ENCODE assay signal across 17 mouse cellular contexts in genomic region chr13:59746711-59747110, GRCm38 (mm10). TPM values are rescaled to one million over a fixed set of nuclear protein-coding genes. Genes with fewer than 3 reads are reported as not detected.
DNase-seq lines count a peak whose midpoint lies in the region; ATAC-seq and TF ChIP-seq lines count a peak whose summit lies in the region.
"Had no signal": no experiment of that assay in that cellular context is flagged by ENCODE, and none has a peak within 500 bp of the region (broad histone marks: within the 10 kb centered on the region; RNA-seq: fewer than 3 reads in every experiment).

Gene 1700014D04Rik (minus strand): TSS chr13:59746752.

- H3K27me3 ChIP-seq in hindbrain, postnatal 0 days (ENCODE audit: insufficient read depth, low read length): no peaks in the 10 kb centered on the region
- H3K27me3 ChIP-seq in hindbrain, embryonic 16.5 days (replicated peaks; ENCODE audit: control insufficient read depth, insufficient read depth, low read length): no peaks in the 10 kb centered on the region
- no peaks in the 10 kb centered on the region for H3K27me3 ChIP-seq in midbrain, embryonic 12.5 days
- H3K27me3 ChIP-seq in midbrain, embryonic 14.5 days (ENCODE audit: control insufficient read depth, insufficient read depth, low read length): no peaks in the 10 kb centered on the region
- H3K27me3 ChIP-seq in kidney, embryonic 15.5 days: no peaks in the 10 kb centered on the region
- no peaks in the 10 kb centered on the region for H3K27me3 ChIP-seq in hindbrain, embryonic 11.5 days (ENCODE audit: control insufficient read depth, insufficient read depth, low read length)
- H3K27me3 ChIP-seq: embryonic facial prominence, embryonic 13.5 days; forebrain, embryonic 15.5 days; midbrain, embryonic 15.5 days; neural tube, embryonic 12.5 days had no signal

- H3K4me3 ChIP-seq in hindbrain, postnatal 0 days (ENCODE audit: low read length): no peak within 1 kb of the TSS
- no peak within 1 kb of the TSS for H3K4me3 ChIP-seq in hindbrain, embryonic 16.5 days (ENCODE audit: low read length)
- no peak within 1 kb of the TSS for H3K4me3 ChIP-seq in midbrain, embryonic 12.5 days
- H3K4me3 ChIP-seq in midbrain, embryonic 14.5 days (replicated peaks; ENCODE audit: low read depth, low read length): no peak within 1 kb of the TSS
- H3K4me3 ChIP-seq in kidney, embryonic 15.5 days (replicated peaks): no peak within 1 kb of the TSS
- no peak within 1 kb of the TSS for H3K4me3 ChIP-seq in hindbrain, embryonic 11.5 days (ENCODE audit: low read depth, low read length)
- H3K4me3 ChIP-seq: embryonic facial prominence, embryonic 13.5 days; forebrain, embryonic 15.5 days; midbrain, embryonic 15.5 days; neural tube, embryonic 12.5 days had no signal

- H3K9ac ChIP-seq in hindbrain, postnatal 0 days (replicated peaks; ENCODE audit: low read length): no peak within 1 kb of the TSS
- H3K9ac ChIP-seq in hindbrain, embryonic 16.5 days (ENCODE audit: low read depth, low read length): no peak within 1 kb of the TSS
- 0 out of 2 replicates have a peak within 1 kb of the TSS, but pooled peaks have one; percentile 31 for H3K9ac ChIP-seq in midbrain, embryonic 12.5 days (replicated peaks)
- H3K9ac ChIP-seq in midbrain, embryonic 14.5 days (replicated peaks; ENCODE audit: low read length): no peak within 1 kb of the TSS
- H3K9ac ChIP-seq in kidney, embryonic 15.5 days: no peak within 1 kb of the TSS
- no peak within 1 kb of the TSS for H3K9ac ChIP-seq in hindbrain, embryonic 11.5 days (ENCODE audit: low read depth, low read length)
- H3K9ac ChIP-seq: embryonic facial prominence, embryonic 13.5 days; forebrain, embryonic 15.5 days; midbrain, embryonic 15.5 days; neural tube, embryonic 12.5 days had no signal

- no peak within 1 kb of the TSS for H3K27ac ChIP-seq in hindbrain, postnatal 0 days
- no peak within 1 kb of the TSS for H3K27ac ChIP-seq in hindbrain, embryonic 16.5 days (ENCODE audit: low read depth, low read length)
- H3K27ac ChIP-seq in midbrain, embryonic 12.5 days (replicated peaks): no peak within 1 kb of the TSS
- no peak within 1 kb of the TSS for H3K27ac ChIP-seq in midbrain, embryonic 14.5 days (replicated peaks; ENCODE audit: low read depth, low read length)
- H3K27ac ChIP-seq in kidney, embryonic 15.5 days: no peak within 1 kb of the TSS
- no peak within 1 kb of the TSS for H3K27ac ChIP-seq in hindbrain, embryonic 11.5 days (ENCODE audit: low read depth, low read length)
- H3K27ac ChIP-seq: embryonic facial prominence, embryonic 13.5 days; forebrain, embryonic 15.5 days; midbrain, embryonic 15.5 days; neural tube, embryonic 12.5 days had no signal

- TF ChIP-seq CTCF in hindbrain, postnatal 0 days (IDR thresholded peaks at IDR 0.05; ENCODE audit: low read depth): no peak

- no peak within 1 kb of the TSS for H3K4me2 ChIP-seq in hindbrain, postnatal 0 days (ENCODE audit: low read depth, low read length)
- H3K4me2 ChIP-seq in hindbrain, embryonic 16.5 days (ENCODE audit: low read length): no peak within 1 kb of the TSS
- H3K4me2 ChIP-seq in midbrain, embryonic 12.5 days (replicated peaks): no peak within 1 kb of the TSS
- no peak within 1 kb of the TSS for H3K4me2 ChIP-seq in midbrain, embryonic 14.5 days (ENCODE audit: low read length)
- no peak within 1 kb of the TSS for H3K4me2 ChIP-seq in kidney, embryonic 15.5 days
- H3K4me2 ChIP-seq in hindbrain, embryonic 11.5 days (replicated peaks; ENCODE audit: low read depth, low read length): no peak within 1 kb of the TSS
- H3K4me2 ChIP-seq: embryonic facial prominence, embryonic 13.5 days; forebrain, embryonic 15.5 days; midbrain, embryonic 15.5 days; neural tube, embryonic 12.5 days had no signal

- DNase-seq in hindbrain, postnatal 0 days (ENCODE audit: low spot score): no peak
- DNase-seq in midbrain, embryonic 14.5 days: no peak
- peak; percentile 51 to 71 for DNase-seq in right cerebral cortex, postnatal 36 days (ENCODE audit: low spot score in 2 of 2)
- no peak for DNase-seq in hindbrain, embryonic 11.5 days (ENCODE audit: low spot score)
- no peak for DNase-seq in lung, postnatal 4 days
- DNase-seq: cerebellum, adult 8-10 months; liver had no signal

- H3K9me3 ChIP-seq in hindbrain, postnatal 0 days (ENCODE audit: low read length): no peaks in the 10 kb centered on the region
- H3K9me3 ChIP-seq in hindbrain, embryonic 16.5 days (ENCODE audit: control insufficient read depth, low read length): no peaks in the 10 kb centered on the region
- H3K9me3 ChIP-seq in midbrain, embryonic 12.5 days: no peaks in the 10 kb centered on the region
- no peaks in the 10 kb centered on the region for H3K9me3 ChIP-seq in midbrain, embryonic 14.5 days (ENCODE audit: control insufficient read depth, low read length)
- H3K9me3 ChIP-seq in kidney, embryonic 15.5 days (replicated peaks): no peaks in the 10 kb centered on the region
- H3K9me3 ChIP-seq in hindbrain, embryonic 11.5 days (ENCODE audit: control insufficient read depth, low read length): no peaks in the 10 kb centered on the region
- H3K9me3 ChIP-seq: embryonic facial prominence, embryonic 13.5 days; forebrain, embryonic 15.5 days; midbrain, embryonic 15.5 days; neural tube, embryonic 12.5 days had no signal

- no peaks in the 10 kb centered on the region for H3K4me1 ChIP-seq in hindbrain, postnatal 0 days (ENCODE audit: insufficient read depth, low read length)
- H3K4me1 ChIP-seq in hindbrain, embryonic 16.5 days (ENCODE audit: control insufficient read depth, insufficient read depth, low read depth, low read length): no peaks in the 10 kb centered on the region
- H3K4me1 ChIP-seq in midbrain, embryonic 12.5 days: no peaks in the 10 kb centered on the region
- H3K4me1 ChIP-seq in midbrain, embryonic 14.5 days (ENCODE audit: control insufficient read depth, insufficient read depth, low read length): no peaks in the 10 kb centered on the region
- no peaks in the 10 kb centered on the region for H3K4me1 ChIP-seq in kidney, embryonic 15.5 days
- no peaks in the 10 kb centered on the region for H3K4me1 ChIP-seq in hindbrain, embryonic 11.5 days (replicated peaks; ENCODE audit: control insufficient read depth, insufficient read depth, low read length)
- H3K4me1 ChIP-seq: forebrain, embryonic 15.5 days; midbrain, embryonic 15.5 days; neural tube, embryonic 12.5 days had no signal

- H3K36me3 ChIP-seq in hindbrain, postnatal 0 days (ENCODE audit: insufficient read depth, low read length): no peaks in the 10 kb centered on the region
- H3K36me3 ChIP-seq in hindbrain, embryonic 16.5 days (ENCODE audit: control insufficient read depth, insufficient read depth, low read length): no peaks in the 10 kb centered on the region
- H3K36me3 ChIP-seq in midbrain, embryonic 12.5 days: no peaks in the 10 kb centered on the region
- H3K36me3 ChIP-seq in midbrain, embryonic 14.5 days (ENCODE audit: control insufficient read depth, insufficient read depth, low read length): no peaks in the 10 kb centered on the region
- no peaks in the 10 kb centered on the region for H3K36me3 ChIP-seq in kidney, embryonic 15.5 days
- no peaks in the 10 kb centered on the region for H3K36me3 ChIP-seq in hindbrain, embryonic 11.5 days (ENCODE audit: control insufficient read depth, insufficient read depth, low read length)
- H3K36me3 ChIP-seq: embryonic facial prominence, embryonic 13.5 days; forebrain, embryonic 15.5 days; midbrain, embryonic 15.5 days; neural tube, embryonic 12.5 days had no signal

- peak; percentile 67 for ATAC-seq in hindbrain, postnatal 0 days
- ATAC-seq in hindbrain, embryonic 16.5 days: no peak
- ATAC-seq in midbrain, embryonic 12.5 days (ENCODE audit: low FRiP score, low read depth): no peak
- ATAC-seq in midbrain, embryonic 14.5 days (ENCODE audit: low FRiP score, low TSS enrichment): no peak
- ATAC-seq in kidney, embryonic 15.5 days (replicated peaks; ENCODE audit: low FRiP score): 0 out of 2 replicates have a peak, but pooled peaks have one; percentile 15
- ATAC-seq in hindbrain, embryonic 11.5 days (ENCODE audit: low FRiP score): no peak
- ATAC-seq: CD4-positive, CD25-positive, alpha-beta regulatory T cell, adult 4 months; forebrain, embryonic 15.5 days; midbrain, embryonic 15.5 days had no signal

- 75% methylated on average over 9 of the region's 9 CpGs for WGBS in hindbrain, postnatal 0 days
- WGBS in hindbrain, embryonic 16.5 days: 74% methylated on average over 9 of the region's 9 CpGs
- WGBS in midbrain, embryonic 12.5 days: 86% methylated on average over 9 of the region's 9 CpGs
- 78% methylated on average over 9 of the region's 9 CpGs for WGBS in midbrain, embryonic 14.5 days
- 79% methylated on average over 9 of the region's 9 CpGs for WGBS in kidney, embryonic 15.5 days
- 88% methylated on average over 9 of the region's 9 CpGs for WGBS in hindbrain, embryonic 11.5 days

RNA-seq across cellular contexts. Expression of gene 1700014D04Rik, which starts in this region (rescaled TPM):
- 0.16 and 0.29 TPM in 2 replicates for total RNA-seq in hindbrain, postnatal 0 days (2014; rRNA removed)
- polyA plus RNA-seq in hindbrain, postnatal 0 days (2015; fragmentation: Nextera tagmentation; extraction: Ambion mirVana): 0.18 and 0.24 TPM in 2 replicates
- 0.07 and 0.19 TPM in 2 replicates for polyA plus RNA-seq in hindbrain, embryonic 16.5 days (2015; fragmentation: Nextera tagmentation; extraction: Ambion mirVana)
- 0.20 TPM in 1 of 2 replicates, not detected in the other for polyA plus RNA-seq in midbrain, embryonic 12.5 days (2016; fragmentation: Nextera tagmentation; extraction: Ambion mirVana)
- 0.07 and 0.30 TPM in 2 replicates for polyA plus RNA-seq in midbrain, embryonic 14.5 days (2014; fragmentation: Nextera tagmentation; extraction: Ambion mirVana)
- polyA plus RNA-seq in kidney, embryonic 15.5 days (2015; fragmentation: Nextera tagmentation; extraction: Ambion mirVana): not detected in 2 replicates
- 0.05 and 0.24 TPM in 2 replicates for polyA plus RNA-seq in hindbrain, embryonic 11.5 days (2014; fragmentation: Nextera tagmentation; extraction: Ambion mirVana)
- polyA plus RNA-seq: CD4-positive, CD25-positive, alpha-beta regulatory T cell, adult 4 months; embryonic facial prominence, embryonic 13.5 days; heart, embryonic 16.5 days; stomach, embryonic 14.5 days had no signal

Comparison
In these comparisons a context has a peak if more than half of its experiments do, and no peak if none do; other contexts are left out.
1. Peak in ATAC-seq in hindbrain, postnatal 0 days; RNA of the gene not detected or under 1 TPM.
2. Peak in ATAC-seq in kidney, embryonic 15.5 days; RNA of the gene not detected or under 1 TPM.
3. DNase-seq: peak in right cerebral cortex, postnatal 36 days (2 of 2); none in hindbrain, postnatal 0 days (single experiment), midbrain, embryonic 14.5 days (single experiment), hindbrain, embryonic 11.5 days (single experiment) and lung, postnatal 4 days (0 of 2).